Mouse (Mus musculus): ENCODE results near the gene Slc6a1. TPM values are rescaled to one million over a fixed set of nuclear protein-coding genes. Genes with fewer than 3 reads are reported as not detected.

Slc6a1 gene
- polyA plus RNA-seq (2014; fragmentation: Nextera tagmentation; extraction: Ambion mirVana) = 0.23 and 0.26 TPM in 2 replicates

- ATAC-seq (replicated peaks; ENCODE audit: insufficient number of reproducible peaks, low FRiP score, low TSS enrichment) = 0 out of 2 replicates have a peak, but pooled peaks have one; percentile 52
- H3K4me1 ChIP-seq (ENCODE audit: control insufficient read depth, insufficient read depth, low read length) = peaks cover 5% of the 10 kb centered on the region
- no peak within 1 kb of the TSS for H3K27ac ChIP-seq (ENCODE audit: low read depth, low read length)
- peak within 1 kb of the TSS; percentile 38 for H3K4me2 ChIP-seq
- peak within 1 kb of the TSS; percentile 16; the same call in 1 of the 2 replicates for H3K4me3 ChIP-seq (ENCODE audit: low read depth, low read length)
- 3% methylated on average over 39 of the region's 51 CpGs for WGBS (ENCODE audit: insufficient replicate concordance)
- no peak within 1 kb of the TSS for H3K9ac ChIP-seq (ENCODE audit: low read depth, low read length)
- no peaks in the 10 kb centered on the region for H3K36me3 ChIP-seq (ENCODE audit: control insufficient read depth, insufficient read depth, low read length)
- H3K9me3 ChIP-seq (replicated peaks; ENCODE audit: control insufficient read depth, low read length) = no peaks in the 10 kb centered on the region
- H3K27me3 ChIP-seq (ENCODE audit: control insufficient read depth, insufficient read depth, low read length) = peaks cover 78% of the 10 kb centered on the region
Measured at GRCm38 (mm10) chr6:114282469-114283277, at the start of gene Slc6a1. Gene Slc6a1, plus strand, starts transcription at chr6:114282635.

DNA sequence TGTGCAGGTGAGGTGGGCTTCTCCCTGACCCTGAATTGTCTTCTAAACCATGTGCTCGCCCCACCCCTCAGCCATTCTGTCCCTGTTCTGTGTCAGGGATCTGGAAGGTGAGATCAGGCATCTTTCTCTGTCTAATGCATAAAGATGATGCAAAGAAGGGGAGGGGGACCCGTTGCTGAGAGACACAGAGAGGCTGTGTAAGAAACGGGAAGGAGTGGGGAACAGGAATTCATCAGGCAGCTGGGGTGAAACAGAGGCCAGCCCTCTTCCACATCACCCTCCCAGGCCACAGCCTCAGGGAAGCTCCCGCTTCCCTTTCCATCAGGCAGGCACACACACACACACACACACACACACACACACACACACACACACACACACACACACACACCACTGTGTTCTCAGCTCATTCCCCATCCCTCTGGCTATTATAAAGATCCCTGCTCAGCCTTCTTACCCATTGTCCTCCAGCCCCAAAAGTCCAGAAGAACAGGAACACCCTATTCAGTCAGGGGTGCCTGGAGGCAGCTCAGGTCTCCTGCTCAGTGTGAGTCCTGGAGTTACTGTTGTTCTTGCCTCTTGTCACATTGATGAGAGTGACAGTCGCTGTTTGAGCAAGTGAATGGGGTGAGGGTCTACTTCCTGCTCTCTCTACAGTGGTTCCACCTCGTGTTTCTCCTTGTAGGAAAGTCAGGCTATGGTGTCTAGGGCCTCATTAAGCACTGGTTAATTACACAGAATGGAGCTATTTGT lies 43.4 kb upstream of the Slc6a1 start:
- no peak overlapping the region for H3K9ac ChIP-seq (ENCODE audit: low read depth, low read length)
- no peak overlapping the region for H3K27ac ChIP-seq (ENCODE audit: low read depth, low read length)
- peaks cover 15% of the 10 kb centered on the region for H3K27me3 ChIP-seq (ENCODE audit: control insufficient read depth, insufficient read depth, low read length)
- H3K4me1 ChIP-seq (ENCODE audit: control insufficient read depth, insufficient read depth, low read length) = no peaks in the 10 kb centered on the region
- no peaks in the 10 kb centered on the region for H3K36me3 ChIP-seq (ENCODE audit: control insufficient read depth, insufficient read depth, low read length)
- no peak overlapping the region for H3K4me3 ChIP-seq (ENCODE audit: low read depth, low read length)
- H3K4me2 ChIP-seq = no peak overlapping the region
- H3K9me3 ChIP-seq (replicated peaks; ENCODE audit: control insufficient read depth, low read length) = no peaks in the 10 kb centered on the region
- WGBS (ENCODE audit: insufficient replicate concordance) = 51% methylated on average over 6 of the region's 6 CpGs
- no peak for ATAC-seq (replicated peaks; ENCODE audit: insufficient number of reproducible peaks, low FRiP score, low TSS enrichment)

GRCm38 (mm10) chr6:114245665-114246064 lies 36.8 kb upstream of the Slc6a1 start:
- WGBS (ENCODE audit: insufficient replicate concordance) = 76% methylated on average over 11 of the region's 11 CpGs
- Histone ChIP-seq H3K27ac (ENCODE audit: low read depth, low read length) (no peak overlapping the region), H3K4me2 (no peak overlapping the region), H3K4me1 (ENCODE audit: control insufficient read depth, insufficient read depth, low read length) (no peaks in the 10 kb centered on the region), H3K4me3 (ENCODE audit: low read depth, low read length) (no peak overlapping the region), H3K9ac (ENCODE audit: low read depth, low read length) (no peak overlapping the region), H3K36me3 (ENCODE audit: control insufficient read depth, insufficient read depth, low read length) (no peaks in the 10 kb centered on the region), H3K27me3 (ENCODE audit: control insufficient read depth, insufficient read depth, low read length) (peaks cover 25% of the 10 kb centered on the region), H3K9me3 (replicated peaks; ENCODE audit: control insufficient read depth, low read length) (no peaks in the 10 kb centered on the region)
- no peak for ATAC-seq (replicated peaks; ENCODE audit: insufficient number of reproducible peaks, low FRiP score, low TSS enrichment)

- H3K36me3 ChIP-seq (ENCODE audit: control insufficient read depth, insufficient read depth, low read length) = no peaks in the 10 kb centered on the region
- WGBS (ENCODE audit: insufficient replicate concordance) = 8% methylated on average over 5 of the region's 5 CpGs
- H3K4me2 ChIP-seq = no peak overlapping the region
- H3K9ac ChIP-seq (ENCODE audit: low read depth, low read length) = no peak overlapping the region
- no peaks in the 10 kb centered on the region for H3K9me3 ChIP-seq (replicated peaks; ENCODE audit: control insufficient read depth, low read length)
- no peaks in the 10 kb centered on the region for H3K4me1 ChIP-seq (ENCODE audit: control insufficient read depth, insufficient read depth, low read length)
- H3K27me3 ChIP-seq (ENCODE audit: control insufficient read depth, insufficient read depth, low read length) = peaks cover 31% of the 10 kb centered on the region
- no peak for ATAC-seq (replicated peaks; ENCODE audit: insufficient number of reproducible peaks, low FRiP score, low TSS enrichment)
- no peak overlapping the region for H3K4me3 ChIP-seq (ENCODE audit: low read depth, low read length)
- no peak overlapping the region for H3K27ac ChIP-seq (ENCODE audit: low read depth, low read length)
Measured at GRCm38 (mm10) chr6:114250311-114250710, 32.1 kb upstream of the Slc6a1 start.

- Histone ChIP-seq H3K4me3 (ENCODE audit: low read depth, low read length) (no peak overlapping the region), H3K27ac (ENCODE audit: low read depth, low read length) (no peak overlapping the region), H3K4me1 (ENCODE audit: control insufficient read depth, insufficient read depth, low read length) (no peaks in the 10 kb centered on the region), H3K4me2 (no peak overlapping the region), H3K9me3 (replicated peaks; ENCODE audit: control insufficient read depth, low read length) (no peaks in the 10 kb centered on the region), H3K9ac (ENCODE audit: low read depth, low read length) (no peak overlapping the region), H3K27me3 (ENCODE audit: control insufficient read depth, insufficient read depth, low read length) (peaks cover 8% of the 10 kb centered on the region; the same call in 1 of the 2 replicates), H3K36me3 (ENCODE audit: control insufficient read depth, insufficient read depth, low read length) (no peaks in the 10 kb centered on the region)
- 72% methylated on average over 14 of the region's 14 CpGs for WGBS (ENCODE audit: insufficient replicate concordance)
- ATAC-seq (replicated peaks; ENCODE audit: insufficient number of reproducible peaks, low FRiP score, low TSS enrichment) = no peak
Measured at GRCm38 (mm10) chr6:114254927-114255326, 27.5 kb upstream of the Slc6a1 start.

GRCm38 (mm10) chr6:114257762-114258361 lies 24.6 kb upstream of the Slc6a1 start:
- ATAC-seq (replicated peaks; ENCODE audit: insufficient number of reproducible peaks, low FRiP score, low TSS enrichment) = no peak
- no peaks in the 10 kb centered on the region for H3K36me3 ChIP-seq (ENCODE audit: control insufficient read depth, insufficient read depth, low read length)
- H3K27me3 ChIP-seq (ENCODE audit: control insufficient read depth, insufficient read depth, low read length) = peaks cover 7% of the 10 kb centered on the region; the same call in 1 of the 2 replicates
- H3K9me3 ChIP-seq (replicated peaks; ENCODE audit: control insufficient read depth, low read length) = no peaks in the 10 kb centered on the region
- no peak overlapping the region for H3K9ac ChIP-seq (ENCODE audit: low read depth, low read length)
- H3K27ac ChIP-seq (ENCODE audit: low read depth, low read length) = no peak overlapping the region
- 76% methylated on average over 1 of the region's 1 CpGs for WGBS (ENCODE audit: insufficient replicate concordance)
- no peak overlapping the region for H3K4me2 ChIP-seq
- H3K4me3 ChIP-seq (ENCODE audit: low read depth, low read length) = no peak overlapping the region
- H3K4me1 ChIP-seq (ENCODE audit: control insufficient read depth, insufficient read depth, low read length) = no peaks in the 10 kb centered on the region

DNA sequence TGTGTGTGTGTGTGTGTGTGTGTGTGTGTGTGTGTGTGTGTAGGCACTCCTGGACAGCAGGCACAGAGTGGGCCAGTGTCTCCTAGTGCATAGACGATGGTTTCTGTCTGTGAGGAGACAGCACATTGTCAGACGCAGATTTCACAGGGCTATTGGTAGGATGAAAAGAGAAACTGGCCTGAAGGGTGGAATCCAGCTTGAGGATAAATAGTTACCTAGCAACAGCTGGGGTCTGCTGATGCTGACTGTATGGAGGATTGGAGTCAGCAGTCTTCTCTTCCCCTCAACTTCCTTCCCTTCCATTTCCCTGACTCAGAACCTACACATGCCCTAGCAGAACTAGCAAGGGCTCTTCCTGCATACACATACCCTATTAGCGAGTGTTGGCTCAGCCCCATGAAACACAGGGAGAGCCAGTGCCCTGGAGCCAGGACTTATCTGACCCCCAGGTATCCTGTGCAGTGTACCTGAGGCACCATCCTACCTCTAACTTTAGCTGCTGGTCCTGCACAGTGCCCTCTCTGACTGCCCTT lies 23.7 kb upstream of the Slc6a1 start:
- WGBS (ENCODE audit: insufficient replicate concordance) = 72% methylated on average over 3 of the region's 3 CpGs
- Histone ChIP-seq H3K4me1 (ENCODE audit: control insufficient read depth, insufficient read depth, low read length) (no peaks in the 10 kb centered on the region), H3K4me2 (no peak overlapping the region), H3K9me3 (replicated peaks; ENCODE audit: control insufficient read depth, low read length) (no peaks in the 10 kb centered on the region), H3K27me3 (ENCODE audit: control insufficient read depth, insufficient read depth, low read length) (peaks cover 7% of the 10 kb centered on the region; the same call in 1 of the 2 replicates), H3K9ac (ENCODE audit: low read depth, low read length) (no peak overlapping the region), H3K4me3 (ENCODE audit: low read depth, low read length) (no peak overlapping the region), H3K36me3 (ENCODE audit: control insufficient read depth, insufficient read depth, low read length) (no peaks in the 10 kb centered on the region), H3K27ac (ENCODE audit: low read depth, low read length) (no peak overlapping the region)
- no peak for ATAC-seq (replicated peaks; ENCODE audit: insufficient number of reproducible peaks, low FRiP score, low TSS enrichment)

GRCm38 (mm10) chr6:114261609-114262008 lies 20.8 kb upstream of the Slc6a1 start:
- Histone ChIP-seq H3K4me2 (no peak overlapping the region), H3K4me3 (ENCODE audit: low read depth, low read length) (no peak overlapping the region), H3K27ac (ENCODE audit: low read depth, low read length) (no peak overlapping the region), H3K9ac (ENCODE audit: low read depth, low read length) (no peak overlapping the region), H3K9me3 (replicated peaks; ENCODE audit: control insufficient read depth, low read length) (no peaks in the 10 kb centered on the region), H3K27me3 (ENCODE audit: control insufficient read depth, insufficient read depth, low read length) (peaks cover 20% of the 10 kb centered on the region), H3K36me3 (ENCODE audit: control insufficient read depth, insufficient read depth, low read length) (no peaks in the 10 kb centered on the region), H3K4me1 (ENCODE audit: control insufficient read depth, insufficient read depth, low read length) (peaks cover 4% of the 10 kb centered on the region; the same call in 1 of the 2 replicates)
- no peak for ATAC-seq (replicated peaks; ENCODE audit: insufficient number of reproducible peaks, low FRiP score, low TSS enrichment)
- 42% methylated on average over 6 of the region's 6 CpGs for WGBS (ENCODE audit: insufficient replicate concordance)
